Mouse (Mus musculus) layer of hippocampus, adult 2 months (tissue): ENCODE data around the gene Trmt5. TPM values are rescaled to one million over a fixed set of nuclear protein-coding genes. Genes with fewer than 3 reads are reported as not detected.

Experiments
- DNase-seq, 2 experiments: peaks; one replicate each; pipeline ENCODE4 v3.0.0; 2022; ENCODE audit warnings: low spot score in 2 of 2
- H3K27ac ChIP-seq: fragments of 200-600 bp; 2 replicates; pipeline ENCODE4 v1.8.1; 2022
- H3K4me3 ChIP-seq: fragments of 200-600 bp; 2 replicates; pipeline ENCODE4 v1.8.1; 2022; ENCODE audit warnings: mild to moderate bottlenecking
- CTCF ChIP-seq: fragments of 200-600 bp; conservative IDR thresholded peaks from 2 replicates; pipeline ENCODE4 v1.8.1; 2022; ENCODE audit warnings: antibody characterized with exemption, mild to moderate bottlenecking, moderate library complexity
- total RNA-seq, 2 experiments: library from RNA; stranded (reverse); gene quantifications; 2 replicates each; pipeline ENCODE4 v1.2.3; 2021

The Trmt5 gene
- total RNA-seq, 2 experiments from 2014 or later, result 9.7 to 13.0 TPM

DNA sequence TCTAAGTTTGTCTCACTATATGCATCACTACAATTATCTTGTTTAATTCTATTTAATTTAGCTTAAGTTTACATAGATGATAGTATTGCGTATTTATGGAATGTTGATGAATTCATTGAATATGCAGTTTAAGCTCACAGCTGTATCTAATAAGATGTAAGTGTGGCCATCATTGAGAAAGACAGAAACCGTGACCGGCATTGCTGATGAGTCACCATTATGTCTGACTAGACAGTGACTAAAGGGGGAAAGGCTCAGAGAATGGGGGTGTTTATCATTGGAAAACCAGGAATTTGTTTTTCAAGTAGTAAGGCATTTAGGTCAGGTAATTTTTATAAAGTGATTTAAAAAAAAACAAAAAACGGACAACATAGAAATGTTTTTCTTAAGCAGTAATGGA lies 21.2 kb upstream of the Trmt5 start:
- no peak overlapping the region for H3K4me3 ChIP-seq
- H3K27ac ChIP-seq, result no peak overlapping the region
- DNase-seq, result no peak
- no peak for TF ChIP-seq CTCF

DNA sequence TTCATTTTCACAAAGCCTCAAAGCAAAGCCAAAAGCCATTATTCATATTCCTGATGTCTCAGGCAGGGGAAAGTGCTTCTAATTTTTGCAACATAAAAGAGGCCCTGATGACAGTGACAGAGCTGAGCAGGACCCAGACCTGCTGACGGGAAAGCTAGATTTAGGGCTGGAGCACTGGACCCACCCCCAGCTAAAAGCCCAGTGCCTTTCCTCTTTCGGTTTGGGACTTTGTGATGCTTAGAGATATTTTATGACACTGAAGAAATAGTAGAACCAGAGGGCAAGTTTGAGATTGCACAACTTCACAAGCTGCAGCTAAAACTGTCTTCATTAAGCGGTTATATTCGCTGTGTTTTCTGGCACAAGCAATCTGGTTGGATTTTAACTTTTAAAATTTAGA lies 18.1 kb upstream of the Trmt5 start:
- Histone ChIP-seq H3K4me3 (no peak overlapping the region), H3K27ac (no peak overlapping the region)
- no peak for TF ChIP-seq CTCF
- DNase-seq, result no peak

DNA sequence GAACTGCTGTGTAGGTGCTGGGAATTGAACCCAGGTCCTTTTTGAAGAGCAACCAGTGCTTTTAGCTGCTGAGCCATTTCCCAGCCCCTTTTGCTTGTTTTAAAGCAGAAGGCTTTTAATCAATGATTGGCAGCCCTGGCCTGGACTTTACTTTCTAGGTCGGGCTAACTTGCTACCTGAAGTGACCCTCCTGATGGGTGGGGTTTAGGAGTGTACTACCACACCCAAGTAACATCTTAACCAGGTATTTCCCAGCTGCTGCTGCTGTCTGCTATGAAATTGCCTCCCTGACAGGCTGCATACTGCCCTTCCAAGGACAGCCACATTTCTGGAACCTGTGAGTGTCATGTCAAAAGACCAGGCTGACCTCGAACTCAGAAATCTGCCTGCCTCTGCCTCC lies 14.0 kb upstream of the Trmt5 start:
- Histone ChIP-seq H3K4me3 (no peak overlapping the region), H3K27ac (no peak overlapping the region)
- DNase-seq, result no peak
- no peak for TF ChIP-seq CTCF

DNA sequence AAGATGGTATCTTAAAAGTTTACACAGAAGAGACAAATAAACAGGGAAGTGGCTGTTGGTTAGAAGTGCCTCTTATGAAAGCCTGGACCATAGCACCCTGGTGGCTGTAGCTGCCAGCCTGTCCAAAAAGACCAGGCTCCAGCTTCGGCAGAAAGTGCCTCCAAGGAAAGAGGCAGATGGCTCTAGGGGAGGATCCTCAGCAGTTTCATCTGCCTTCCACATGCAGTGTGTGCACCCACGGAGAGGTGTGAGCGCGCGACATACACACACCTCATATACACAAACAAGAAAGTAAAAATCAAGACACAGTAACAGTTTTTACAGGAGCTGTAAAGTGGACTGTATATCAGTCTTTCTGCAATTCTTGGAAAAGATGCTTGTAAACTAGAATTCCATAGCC lies 12.1 kb upstream of the Trmt5 start:
- Histone ChIP-seq H3K4me3 (no peak overlapping the region), H3K27ac (no peak overlapping the region)
- no peak for TF ChIP-seq CTCF
- DNase-seq, result no peak

DNA sequence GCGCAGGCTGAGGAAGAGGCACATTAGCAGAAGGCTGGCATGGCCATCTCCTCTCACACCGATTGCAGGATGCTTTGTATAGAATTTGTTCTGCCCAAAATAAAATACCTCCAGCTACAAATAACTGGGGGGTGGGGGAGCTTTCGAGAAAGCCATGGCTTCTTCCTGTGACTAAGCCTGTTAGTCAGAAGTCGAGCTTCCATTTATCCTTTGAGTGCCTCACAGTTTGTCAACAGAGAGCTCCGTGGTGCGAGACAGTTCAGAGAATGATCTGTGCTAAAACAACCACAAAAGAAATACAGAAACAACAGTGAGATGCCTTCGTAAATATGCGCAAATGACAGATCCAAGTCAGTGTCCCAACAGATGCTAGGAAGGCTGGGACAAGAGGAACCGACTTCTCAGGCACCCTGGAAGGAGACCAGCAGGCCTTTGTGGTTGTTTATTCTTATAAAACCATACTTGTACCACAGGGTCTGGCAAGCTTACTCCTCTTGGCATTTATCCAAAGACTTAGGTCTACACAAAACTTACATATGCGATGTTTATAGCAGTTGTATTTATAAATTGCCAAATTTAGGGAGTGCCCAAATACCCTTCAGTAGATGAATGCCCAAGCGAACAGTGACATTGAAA lies 9.1 kb upstream of the Trmt5 start:
- DNase-seq, result no peak
- Histone ChIP-seq H3K4me3 (no peak overlapping the region), H3K27ac (no peak overlapping the region)
- no peak for TF ChIP-seq CTCF

DNA sequence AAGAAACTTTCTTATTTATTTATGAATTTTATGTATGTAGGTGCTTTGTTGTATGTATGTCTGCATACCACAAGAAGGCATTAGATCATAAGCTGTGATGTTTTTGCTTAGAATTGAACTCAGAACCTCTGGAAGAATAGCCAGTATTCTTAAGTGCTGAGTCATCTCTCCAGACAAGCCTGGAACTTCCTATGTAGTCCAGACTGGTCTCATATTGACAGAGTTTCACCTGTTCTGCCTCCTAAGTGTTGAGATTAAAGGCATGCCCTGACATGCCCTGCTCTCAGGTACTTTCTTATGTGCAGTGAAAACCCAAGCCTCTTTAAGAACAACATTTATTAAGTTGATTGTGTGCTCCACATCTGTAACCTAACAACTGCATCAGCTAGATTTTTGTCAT lies 8.4 kb upstream of the Trmt5 start:
- Histone ChIP-seq H3K4me3 (no peak overlapping the region), H3K27ac (no peak overlapping the region)
- no peak for DNase-seq
- TF ChIP-seq CTCF, result no peak

DNA sequence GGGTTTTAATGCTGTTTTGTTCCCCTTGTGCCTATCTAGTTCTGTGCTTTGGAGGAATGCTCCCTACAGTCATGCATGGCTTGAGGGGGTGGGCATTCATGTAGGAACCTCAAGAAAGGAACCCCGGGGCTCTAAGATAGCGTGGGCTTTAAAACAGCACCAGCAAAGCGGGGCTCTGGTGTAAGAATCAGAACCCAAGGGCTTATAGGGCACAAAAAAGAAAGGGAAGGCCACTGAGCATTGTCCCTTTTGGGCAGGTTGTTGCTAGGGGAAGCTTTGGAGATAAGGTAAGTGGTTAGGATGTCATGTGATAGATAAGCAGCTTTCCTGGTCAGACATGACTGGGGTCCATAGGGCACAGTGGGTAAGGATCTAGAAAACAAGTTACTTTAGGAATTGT lies 2.1 kb upstream of the Trmt5 start:
- no peak for DNase-seq
- Histone ChIP-seq H3K27ac (no peak overlapping the region), H3K4me3 (no peak overlapping the region)
- TF ChIP-seq CTCF, result no peak

DNA sequence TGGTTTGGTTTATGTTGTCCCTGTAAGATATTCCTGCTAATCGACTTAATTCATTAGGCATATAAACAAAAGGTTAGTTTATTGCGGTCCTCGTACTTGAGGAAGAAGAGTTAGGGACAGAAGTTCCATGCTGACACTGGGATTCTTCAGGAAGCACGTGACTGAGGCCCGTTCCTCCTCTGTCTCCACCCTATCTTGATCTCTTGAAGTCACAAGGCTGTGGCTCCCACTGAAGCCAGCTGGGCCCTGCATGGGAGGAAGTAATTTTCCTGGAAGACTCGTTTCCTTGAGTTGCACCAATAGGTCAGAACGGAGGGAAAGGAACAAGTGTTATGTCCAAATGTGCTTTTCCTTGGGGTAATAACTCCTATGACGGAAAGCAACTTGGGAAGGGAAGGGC lies 1.1 kb upstream of the Trmt5 start:
- peak overlapping the region; percentile 98 for H3K4me3 ChIP-seq
- peak overlapping the region; percentile 95 for H3K27ac ChIP-seq
- no peak for DNase-seq
- no peak for TF ChIP-seq CTCF

DNA sequence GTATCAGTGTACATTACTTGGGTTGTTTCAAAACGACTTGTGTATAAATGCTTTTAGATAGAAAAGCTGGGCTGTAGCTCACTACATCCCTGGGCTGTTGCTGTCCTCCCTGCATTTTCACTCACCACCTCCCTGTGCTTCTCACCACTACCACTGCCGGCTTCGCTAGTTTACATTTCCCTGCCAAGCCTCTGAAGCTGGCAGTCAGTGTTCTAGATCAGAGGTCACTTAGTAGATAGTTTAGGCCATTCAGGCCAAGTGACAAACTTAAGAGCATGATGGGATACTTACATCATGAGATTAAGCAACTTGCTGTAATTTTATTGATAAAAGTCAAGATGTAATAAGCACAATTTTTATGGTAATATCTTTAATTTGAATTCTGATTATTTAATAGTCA lies 11.6 kb downstream of the Trmt5 start:
- H3K27ac ChIP-seq, result no peak overlapping the region
- no peak for TF ChIP-seq CTCF
- no peak overlapping the region for H3K4me3 ChIP-seq
- no peak for DNase-seq

DNA sequence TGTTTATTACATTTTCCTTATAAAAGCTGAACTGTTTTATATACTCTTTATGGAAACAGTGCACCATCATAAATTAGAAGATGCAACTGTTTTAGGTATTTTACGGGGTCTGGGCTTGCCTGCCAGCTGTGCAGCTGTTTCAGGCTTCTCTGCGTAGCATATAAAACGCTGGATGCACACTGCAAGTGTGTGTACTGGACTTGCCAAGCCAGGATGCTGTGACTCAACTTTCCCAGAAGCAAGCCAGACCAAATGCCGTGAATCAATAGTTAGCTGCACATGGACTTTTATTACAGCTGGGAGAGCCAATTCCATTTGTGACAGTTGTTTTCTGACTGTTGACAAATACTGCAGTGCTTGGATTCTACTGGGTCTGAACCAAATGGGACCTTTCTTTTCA lies 16.6 kb downstream of the Trmt5 start:
- Histone ChIP-seq H3K27ac (no peak overlapping the region), H3K4me3 (no peak overlapping the region)
- TF ChIP-seq CTCF, result no peak
- DNase-seq, result no peak

DNA sequence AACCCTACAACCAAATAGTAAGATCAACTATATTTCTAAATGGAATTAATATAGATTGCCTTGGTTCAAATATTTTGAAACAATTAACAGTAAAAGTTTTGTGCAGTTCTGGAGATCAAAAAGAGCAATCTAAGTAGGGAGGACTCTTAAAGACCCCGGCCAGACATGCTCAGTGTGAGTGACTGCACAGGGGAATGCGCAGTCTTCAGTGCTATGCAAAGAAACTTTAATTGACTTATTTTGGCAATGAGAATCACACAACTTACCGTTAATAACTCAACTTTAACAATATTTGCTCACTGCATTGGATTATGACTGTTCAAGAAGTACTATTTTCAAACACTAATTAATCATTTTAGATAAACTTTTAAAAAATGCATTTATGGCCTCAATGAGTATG lies 17.0 kb downstream of the Trmt5 start:
- no peak for DNase-seq
- TF ChIP-seq CTCF, result no peak
- Histone ChIP-seq H3K27ac (no peak overlapping the region), H3K4me3 (no peak overlapping the region)

DNA sequence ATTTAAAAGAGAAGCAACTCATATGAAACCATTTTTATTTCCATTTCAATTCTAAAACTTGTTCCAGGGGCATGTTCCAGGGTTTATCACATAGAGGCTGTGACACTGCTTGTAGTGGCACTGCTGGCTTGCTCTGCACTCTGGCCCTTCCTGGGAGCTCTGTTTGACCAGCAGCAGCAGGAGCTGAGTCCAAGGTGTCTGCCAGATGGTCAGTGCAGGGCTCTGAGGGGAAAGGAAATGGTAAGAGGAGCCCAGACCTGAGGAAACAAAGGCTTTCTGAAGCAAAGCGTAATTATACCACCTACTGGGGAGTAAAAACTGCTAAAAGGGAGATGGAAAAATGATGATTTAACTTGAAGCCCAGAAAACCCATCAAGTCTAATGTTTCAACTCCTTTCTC lies 18.0 kb downstream of the Trmt5 start:
- Histone ChIP-seq H3K4me3 (no peak overlapping the region), H3K27ac (no peak overlapping the region)
- TF ChIP-seq CTCF, result no peak
- no peak for DNase-seq

DNA sequence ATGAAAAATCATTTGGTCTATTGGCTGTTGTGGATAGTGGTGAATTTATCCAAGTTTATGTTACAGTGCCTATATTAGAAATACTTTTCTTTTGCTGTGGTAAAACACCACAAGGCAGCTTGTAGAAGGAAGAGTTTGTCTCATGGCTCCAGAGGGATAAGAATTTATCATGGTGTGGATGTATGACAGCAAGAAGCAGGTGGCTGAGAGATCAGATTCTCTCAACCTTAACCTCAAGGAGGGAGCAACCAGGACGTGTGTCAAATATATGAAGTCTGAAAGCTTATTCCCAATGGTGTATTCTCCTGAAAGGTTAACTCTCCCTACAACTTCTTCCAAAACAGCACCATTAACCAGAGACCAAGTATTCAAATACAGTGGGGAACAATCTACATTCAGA lies 19.9 kb downstream of the Trmt5 start:
- no peak for DNase-seq
- no peak overlapping the region for H3K27ac ChIP-seq
- no peak for TF ChIP-seq CTCF
- no peak overlapping the region for H3K4me3 ChIP-seq

DNA sequence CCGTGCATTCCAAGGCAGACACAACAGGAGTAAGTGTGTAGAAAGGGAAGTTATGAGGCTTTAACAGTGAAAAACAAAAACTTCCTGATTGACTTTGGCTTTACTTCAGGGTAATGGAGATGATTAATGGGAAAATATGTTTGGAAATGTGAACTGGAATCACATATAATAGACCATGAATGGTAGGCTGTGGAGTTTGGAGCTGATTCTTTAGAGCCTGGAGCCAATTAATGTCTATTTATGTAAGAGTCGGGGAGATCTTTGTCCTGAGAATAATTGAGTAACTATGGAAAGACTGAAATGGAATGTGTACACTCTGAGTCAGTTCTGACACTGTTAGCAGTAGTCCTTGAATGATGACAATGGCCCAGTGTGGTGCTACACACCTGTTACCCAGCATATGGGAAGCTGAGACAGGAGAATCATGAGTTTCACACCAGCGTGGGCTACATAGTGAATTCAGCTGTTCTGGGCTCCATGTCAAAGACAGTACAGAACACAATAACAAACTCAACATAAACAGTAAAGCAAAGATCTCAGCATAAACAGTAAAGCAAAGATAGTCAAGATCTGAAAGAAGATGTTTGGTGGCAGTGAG lies 21.0 kb downstream of the Trmt5 start:
- no peak for DNase-seq
- no peak for TF ChIP-seq CTCF
- Histone ChIP-seq H3K4me3 (no peak overlapping the region), H3K27ac (no peak overlapping the region)

DNA sequence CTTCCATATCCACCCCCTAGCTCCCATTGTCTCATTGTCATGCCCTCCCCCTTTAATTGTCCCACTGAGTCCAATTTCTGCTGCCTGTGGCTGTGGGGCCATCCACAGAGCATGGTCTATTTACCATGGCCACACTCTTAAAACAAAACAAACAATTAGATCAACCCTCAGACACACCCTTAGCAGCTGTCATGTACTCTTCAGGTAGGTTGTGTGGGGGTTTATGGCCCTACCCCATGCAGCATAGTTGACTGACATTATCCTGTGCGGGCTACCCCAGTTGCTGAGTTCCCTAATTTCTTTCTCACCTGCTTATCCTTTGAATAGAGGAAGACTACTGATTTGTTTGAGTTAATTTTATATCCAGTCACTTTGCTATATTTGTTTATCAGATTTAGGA lies 26.2 kb downstream of the Trmt5 start:
- DNase-seq, result no peak
- TF ChIP-seq CTCF, result no peak
- Histone ChIP-seq H3K27ac (no peak overlapping the region), H3K4me3 (no peak overlapping the region)
